Mouse (Mus musculus): ENCODE results near the gene Serpinb3b. TPM values are rescaled to one million over a fixed set of nuclear protein-coding genes. Genes with fewer than 3 reads are reported as not detected.
A peak's percentile ranks its signal among the peaks of the same experiment; 100 is the strongest.
"Not testable (repeated sequence)": the region's sequence is repeated elsewhere in the genome, so short reads cannot be mapped to it uniquely, and the experiment has no call there.

Gene Serpinb3b
- polyA plus RNA-seq (2014; fragmentation: Nextera tagmentation; extraction: Ambion mirVana): not detected in 2 replicates

GRCm38 (mm10) chr1:107278261-107278660, at the start of gene Serpinb3b, which contains the start of gene Serpinb3c:
Gene Serpinb3b (minus strand): TSS chr1:107278361.
Gene Serpinb3c (minus strand): TSS chr1:107278371.
- not testable (repeated sequence) for H3K36me3 ChIP-seq (ENCODE audit: control insufficient read depth, insufficient read depth, low read length); H3K4me3 ChIP-seq (ENCODE audit: low read depth, low read length); H3K9me3 ChIP-seq (ENCODE audit: control insufficient read depth, low read length); H3K27me3 ChIP-seq (ENCODE audit: control insufficient read depth, insufficient read depth, low read length); H3K9ac ChIP-seq (ENCODE audit: low read depth, low read length); H3K27ac ChIP-seq (ENCODE audit: low read depth, low read length); H3K4me1 ChIP-seq (replicated peaks; ENCODE audit: control insufficient read depth, insufficient read depth, low read length); DNase-seq (ENCODE audit: low spot score); H3K4me2 ChIP-seq (replicated peaks; ENCODE audit: low read depth, low read length); ATAC-seq (ENCODE audit: low FRiP score)

- H3K9ac ChIP-seq (ENCODE audit: low read depth, low read length): not testable (repeated sequence)
- peak; percentile 8 for DNase-seq (ENCODE audit: low spot score)
- 45% methylated on average over 3 of the region's 3 CpGs for WGBS
These were observed 35.0 kb downstream of the Serpinb3b start for GRCm38 (mm10) chr1:107243170-107243569.

DNA sequence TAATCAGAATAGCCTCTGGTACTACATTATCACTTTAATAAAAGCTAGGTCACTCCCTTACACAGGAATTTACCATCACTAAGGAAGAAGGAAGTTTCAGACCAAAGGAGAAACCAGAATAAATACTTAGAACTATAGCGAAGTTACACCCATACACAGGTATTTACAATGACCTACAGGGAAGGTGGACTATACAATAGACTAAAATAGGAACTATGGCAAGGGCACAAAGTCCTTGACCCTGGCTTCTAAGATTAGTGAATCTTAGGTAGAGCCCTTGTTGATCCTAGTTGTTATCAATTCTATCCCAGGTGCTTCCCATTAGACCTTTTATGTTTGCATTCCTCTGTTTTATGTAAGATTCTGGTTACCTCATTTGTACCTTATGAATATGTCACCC, 60.9 kb downstream of the Serpinb3b start:
- not testable (repeated sequence) for H3K4me3 ChIP-seq (ENCODE audit: low read depth, low read length); H3K36me3 ChIP-seq (ENCODE audit: control insufficient read depth, insufficient read depth, low read length); H3K27ac ChIP-seq (ENCODE audit: low read depth, low read length); H3K4me1 ChIP-seq (replicated peaks; ENCODE audit: control insufficient read depth, insufficient read depth, low read length); ATAC-seq (ENCODE audit: low FRiP score); H3K9ac ChIP-seq (ENCODE audit: low read depth, low read length); H3K4me2 ChIP-seq (replicated peaks; ENCODE audit: low read depth, low read length); H3K9me3 ChIP-seq (ENCODE audit: control insufficient read depth, low read length); H3K27me3 ChIP-seq (ENCODE audit: control insufficient read depth, insufficient read depth, low read length); DNase-seq (ENCODE audit: low spot score)
- WGBS: 90% methylated on average over 1 of the region's 1 CpGs

More at GRCm38 (mm10) chr1:107243170-107243569, 35.0 kb downstream of the Serpinb3b start:
- not testable (repeated sequence) for H3K27me3 ChIP-seq (ENCODE audit: control insufficient read depth, insufficient read depth, low read length); H3K4me1 ChIP-seq (replicated peaks; ENCODE audit: control insufficient read depth, insufficient read depth, low read length); H3K36me3 ChIP-seq (ENCODE audit: control insufficient read depth, insufficient read depth, low read length); H3K4me3 ChIP-seq (ENCODE audit: low read depth, low read length); H3K9me3 ChIP-seq (ENCODE audit: control insufficient read depth, low read length); H3K4me2 ChIP-seq (replicated peaks; ENCODE audit: low read depth, low read length); H3K27ac ChIP-seq (ENCODE audit: low read depth, low read length)
- ATAC-seq (ENCODE audit: low FRiP score): peak; percentile 60

DNA sequence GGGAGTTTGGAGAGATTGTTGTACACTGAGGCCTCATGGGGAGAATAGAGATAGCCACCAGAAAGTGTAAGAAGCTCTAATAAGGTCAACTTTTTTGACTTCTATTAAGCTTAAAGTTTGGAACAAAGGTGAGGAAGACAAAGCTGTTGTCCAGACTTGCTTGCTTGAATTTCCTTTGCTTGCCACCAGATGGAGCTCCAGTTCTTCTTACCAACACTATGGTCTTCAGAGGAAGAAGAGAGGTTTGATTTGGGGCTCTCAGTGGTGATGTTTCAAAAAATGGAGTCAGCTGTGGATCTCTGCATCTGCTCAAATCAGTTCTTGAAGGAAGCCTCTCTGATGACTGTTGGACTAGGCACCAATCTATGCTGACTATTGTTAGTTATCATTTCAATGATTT, 150.7 kb downstream of the Serpinb3b start:
- ATAC-seq (ENCODE audit: low FRiP score): 0 out of 2 replicates have a peak, but pooled peaks have one; percentile 35
- not testable (repeated sequence) for H3K27me3 ChIP-seq (ENCODE audit: control insufficient read depth, insufficient read depth, low read length)

More for the DNA sequence above, 150.7 kb downstream of the Serpinb3b start:
- not testable (repeated sequence) for H3K4me1 ChIP-seq (replicated peaks; ENCODE audit: control insufficient read depth, insufficient read depth, low read length); H3K36me3 ChIP-seq (ENCODE audit: control insufficient read depth, insufficient read depth, low read length); H3K9ac ChIP-seq (ENCODE audit: low read depth, low read length); H3K27ac ChIP-seq (ENCODE audit: low read depth, low read length); H3K4me2 ChIP-seq (replicated peaks; ENCODE audit: low read depth, low read length); H3K4me3 ChIP-seq (ENCODE audit: low read depth, low read length); DNase-seq (ENCODE audit: low spot score); H3K9me3 ChIP-seq (ENCODE audit: control insufficient read depth, low read length)

Other genes starting within 250 kb of the Serpinb3b start
- gene Serpinb3a, start 226.1 kb downstream of the Serpinb3b start, polyA plus RNA-seq (2014; fragmentation: Nextera tagmentation; extraction: Ambion mirVana): not detected in 2 replicates
- not detected in 2 replicates for gene Serpinb3d, start 194.9 kb downstream of the Serpinb3b start, polyA plus RNA-seq (2014; fragmentation: Nextera tagmentation; extraction: Ambion mirVana)
- gene Serpinb3c, start within 50 bp of the Serpinb3b start, polyA plus RNA-seq (2014; fragmentation: Nextera tagmentation; extraction: Ambion mirVana): not detected in 2 replicates
- gene Serpinb11, start 82.8 kb upstream of the Serpinb3b start, polyA plus RNA-seq (2014; fragmentation: Nextera tagmentation; extraction: Ambion mirVana): 0.25 TPM in 1 of 2 replicates, not detected in the other
- not detected in 2 replicates for gene Serpinb7, start 121.3 kb upstream of the Serpinb3b start, polyA plus RNA-seq (2014; fragmentation: Nextera tagmentation; extraction: Ambion mirVana)
- 0.57 TPM in 1 of 2 replicates, not detected in the other for gene Serpinb2, start 233.1 kb upstream of the Serpinb3b start, polyA plus RNA-seq (2014; fragmentation: Nextera tagmentation; extraction: Ambion mirVana)

Measured in hindbrain, embryonic 11.5 days (tissue).